Mouse (Mus musculus) heart, embryonic 10.5 days (tissue): Measurements from ENCODE around the gene Nrxn1. TPM values are rescaled to one million over a fixed set of nuclear protein-coding genes. Genes with fewer than 3 reads are reported as not detected.

Experiments used
- DNase-seq: peaks from one replicate; pipeline ENCODE4 v3.0.0-alpha.2; 2017; ENCODE audit warnings: low spot score
- H3K27ac ChIP-seq: fragments of 300-500 bp; sonication (generic); 2 replicates; pipeline ENCODE4 v1.5.1; 2016; ENCODE audit warnings: mild to moderate bottlenecking
- H3K27me3 ChIP-seq: fragments of 300-500 bp; sonication (generic); 2 replicates; pipeline ENCODE4 v1.6.1; 2016; ENCODE audit warnings: mild to moderate bottlenecking; ENCODE audit not compliant: poor library complexity, insufficient read depth, severe bottlenecking
- H3K36me3 ChIP-seq: fragments of 300-500 bp; sonication (generic); 2 replicates; pipeline ENCODE4 v1.6.1; 2016; ENCODE audit warnings: mild to moderate bottlenecking, moderate library complexity
- H3K4me1 ChIP-seq: fragments of 300-500 bp; sonication (generic); 2 replicates; pipeline ENCODE4 v1.6.1; 2016; ENCODE audit warnings: mild to moderate bottlenecking
- H3K4me3 ChIP-seq: fragments of 300-500 bp; sonication (generic); 2 replicates; pipeline ENCODE4 v1.5.1; 2016; ENCODE audit warnings: mild to moderate bottlenecking, moderate library complexity
- H3K9me3 ChIP-seq: fragments of 300-500 bp; sonication (generic); 2 replicates; pipeline ENCODE4 v1.6.1; 2016; ENCODE audit warnings: mild to moderate bottlenecking, moderate library complexity
- WGBS: fragments of 180-500 bp; shearing (Covaris S2); methylation state at CpG from one replicate; pipeline ENCODE4 v1.1.7; 2016; 5-methylcytosine and 5-hydroxymethylcytosine counted together
- polyA plus RNA-seq: library from polyadenylated mRNA; unstranded; fragments of >200 nt; fragmentation: Nextera tagmentation; extraction: Ambion mirVana; gene quantifications from 2 replicates; pipeline ENCODE4 v1.2.1, GENCODE M21; 2016

Gene Nrxn1
- polyA plus RNA-seq, 1 experiment from 2014 or later = 2.2 TPM

DNA sequence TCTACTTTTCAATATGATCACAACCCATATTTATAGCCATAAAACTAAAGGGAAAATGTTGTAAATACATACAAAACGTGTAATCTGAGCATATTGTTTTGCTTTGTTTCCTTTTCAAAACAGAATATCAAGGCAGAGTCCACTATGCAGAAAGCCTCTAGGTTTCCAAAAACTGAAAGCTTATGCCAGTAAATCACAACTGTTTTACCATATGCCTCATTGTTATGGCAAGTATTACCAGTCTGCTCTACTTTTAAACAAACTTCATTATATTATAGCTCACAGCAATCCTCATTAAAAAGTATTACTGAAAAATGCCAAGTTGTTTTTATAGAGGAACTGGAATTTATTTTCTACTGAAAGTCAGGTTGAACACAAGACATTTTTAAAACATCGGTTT, 275.0 kb downstream of the Nrxn1 start:
- Histone ChIP-seq H3K36me3 (no peaks in the 10 kb centered on the region), H3K27ac (no peak overlapping the region), H3K4me1 (no peaks in the 10 kb centered on the region), H3K9me3 (no peaks in the 10 kb centered on the region), H3K27me3 (no peaks in the 10 kb centered on the region), H3K4me3 (no peak overlapping the region)
- 71% methylated on average over 2 of the region's 2 CpGs for WGBS
- DNase-seq = no peak

GRCm38 (mm10) chr17:90815306-90815705, 277.6 kb downstream of the Nrxn1 start:
- Histone ChIP-seq H3K27ac (no peak overlapping the region), H3K36me3 (no peaks in the 10 kb centered on the region), H3K27me3 (no peaks in the 10 kb centered on the region), H3K4me1 (no peaks in the 10 kb centered on the region), H3K4me3 (no peak overlapping the region), H3K9me3 (no peaks in the 10 kb centered on the region)
- WGBS = 90% methylated on average over 1 of the region's 1 CpGs
- DNase-seq = no peak

DNA sequence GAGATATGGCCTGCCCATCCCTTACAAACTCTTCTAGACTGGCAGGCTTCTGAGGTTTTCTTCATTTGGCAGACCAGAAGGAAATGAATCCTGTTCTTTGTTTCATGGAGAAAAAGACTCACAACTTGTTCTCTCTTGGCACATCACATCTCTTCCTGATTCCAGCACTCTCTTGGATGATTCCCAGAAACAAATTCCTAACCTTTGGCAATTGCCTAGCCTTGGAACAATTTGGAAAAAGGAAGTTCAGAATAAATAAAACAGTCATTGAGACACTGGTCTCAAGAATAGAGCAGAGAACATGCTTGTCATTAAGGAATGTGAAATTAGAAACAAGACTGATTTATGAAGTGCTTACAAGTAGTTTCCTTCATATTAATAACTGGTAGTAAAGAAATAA, 279.1 kb downstream of the Nrxn1 start:
- Histone ChIP-seq H3K27me3 (no peaks in the 10 kb centered on the region), H3K4me3 (no peak overlapping the region), H3K27ac (no peak overlapping the region), H3K36me3 (no peaks in the 10 kb centered on the region), H3K4me1 (no peaks in the 10 kb centered on the region), H3K9me3 (no peaks in the 10 kb centered on the region)
- DNase-seq = no peak

- no peak overlapping the region for H3K4me3 ChIP-seq
- H3K4me1 ChIP-seq = no peaks in the 10 kb centered on the region
- no peaks in the 10 kb centered on the region for H3K36me3 ChIP-seq
- 76% methylated on average over 2 of the region's 2 CpGs for WGBS
- H3K27me3 ChIP-seq = no peaks in the 10 kb centered on the region
- DNase-seq = no peak
- no peak overlapping the region for H3K27ac ChIP-seq
- no peaks in the 10 kb centered on the region for H3K9me3 ChIP-seq
Measured at GRCm38 (mm10) chr17:90812485-90812884, 280.4 kb downstream of the Nrxn1 start.

GRCm38 (mm10) chr17:90809197-90810163, 283.4 kb downstream of the Nrxn1 start:
- Histone ChIP-seq H3K27ac (no peak overlapping the region), H3K9me3 (no peaks in the 10 kb centered on the region), H3K4me3 (no peak overlapping the region), H3K27me3 (no peaks in the 10 kb centered on the region), H3K4me1 (no peaks in the 10 kb centered on the region), H3K36me3 (no peaks in the 10 kb centered on the region)
- no peak for DNase-seq
- WGBS = 64% methylated on average over 8 of the region's 8 CpGs

GRCm38 (mm10) chr17:90808256-90808655, 284.6 kb downstream of the Nrxn1 start:
- H3K4me3 ChIP-seq = no peak overlapping the region
- no peaks in the 10 kb centered on the region for H3K36me3 ChIP-seq
- 69% methylated on average over 2 of the region's 2 CpGs for WGBS
- no peaks in the 10 kb centered on the region for H3K9me3 ChIP-seq
- DNase-seq = no peak
- no peaks in the 10 kb centered on the region for H3K4me1 ChIP-seq
- no peaks in the 10 kb centered on the region for H3K27me3 ChIP-seq
- H3K27ac ChIP-seq = no peak overlapping the region

DNA sequence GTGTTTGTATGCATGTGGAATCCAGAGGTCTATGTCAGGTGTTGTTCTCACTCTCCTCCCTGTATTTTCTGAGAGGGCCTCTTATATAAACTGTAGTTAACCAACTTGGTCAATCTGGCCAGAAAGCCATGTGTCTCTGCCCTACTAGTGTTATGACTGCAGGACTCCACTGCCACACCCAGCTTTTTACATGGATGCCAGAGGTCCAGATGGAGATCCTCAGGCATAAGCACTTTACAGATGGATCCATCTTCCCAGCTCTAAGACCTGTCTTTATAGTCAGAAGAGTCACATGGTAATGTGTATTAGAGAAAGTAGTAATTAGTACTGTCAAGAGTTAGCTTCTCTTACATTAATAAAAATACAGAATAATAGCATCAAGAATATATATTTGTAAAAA, 285.7 kb downstream of the Nrxn1 start:
- no peak overlapping the region for H3K27ac ChIP-seq
- DNase-seq = no peak
- H3K27me3 ChIP-seq = no peaks in the 10 kb centered on the region
- H3K36me3 ChIP-seq = no peaks in the 10 kb centered on the region
- H3K4me3 ChIP-seq = no peak overlapping the region
- H3K9me3 ChIP-seq = no peaks in the 10 kb centered on the region
- no peaks in the 10 kb centered on the region for H3K4me1 ChIP-seq

GRCm38 (mm10) chr17:90798689-90799088, 294.2 kb downstream of the Nrxn1 start:
- Histone ChIP-seq H3K27ac (no peak overlapping the region), H3K4me3 (no peak overlapping the region), H3K4me1 (no peaks in the 10 kb centered on the region), H3K9me3 (no peaks in the 10 kb centered on the region), H3K36me3 (no peaks in the 10 kb centered on the region), H3K27me3 (no peaks in the 10 kb centered on the region)
- DNase-seq = no peak
- WGBS = 71% methylated on average over 2 of the region's 2 CpGs

DNA sequence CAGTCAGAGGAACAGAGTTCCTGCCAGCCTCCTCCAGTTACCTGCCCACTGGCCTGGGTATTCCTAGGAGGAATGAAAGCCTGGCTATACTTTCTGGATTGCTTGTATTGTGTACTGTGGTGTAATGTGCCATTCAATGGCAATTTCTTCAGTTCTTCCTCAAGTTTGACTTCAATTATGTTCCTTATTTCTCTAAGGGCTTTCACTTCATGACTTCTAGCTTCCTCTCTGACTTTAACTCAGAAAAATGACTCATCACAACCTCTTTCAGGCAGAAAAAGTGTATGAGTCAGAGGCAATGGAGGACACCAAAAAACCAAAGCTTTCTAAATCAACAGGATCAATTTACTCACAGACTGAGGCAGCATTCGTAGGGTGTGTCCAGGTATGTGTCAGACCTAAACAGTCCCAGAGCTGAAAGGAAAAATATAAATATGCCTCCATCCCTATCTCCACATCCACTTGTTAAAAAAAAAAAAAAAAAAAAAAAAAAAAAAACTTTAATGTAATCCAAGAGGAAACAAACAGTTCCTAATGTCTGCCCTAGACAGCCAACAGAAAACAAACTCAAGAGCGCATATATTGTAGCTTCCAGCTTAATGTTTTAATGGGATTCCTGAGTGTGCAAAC, 295.1 kb downstream of the Nrxn1 start:
- Histone ChIP-seq H3K27ac (no peak overlapping the region), H3K27me3 (no peaks in the 10 kb centered on the region), H3K4me3 (no peak overlapping the region), H3K36me3 (no peaks in the 10 kb centered on the region), H3K4me1 (no peaks in the 10 kb centered on the region), H3K9me3 (no peaks in the 10 kb centered on the region)
- 93% methylated on average over 2 of the region's 2 CpGs for WGBS
- no peak for DNase-seq

GRCm38 (mm10) chr17:90796974-90797373, 295.9 kb downstream of the Nrxn1 start:
- 71% methylated on average over 2 of the region's 2 CpGs for WGBS
- H3K27me3 ChIP-seq = no peaks in the 10 kb centered on the region
- no peak for DNase-seq

GRCm38 (mm10) chr17:90788491-90789127, 304.3 kb downstream of the Nrxn1 start:
- Histone ChIP-seq H3K27ac (no peak overlapping the region), H3K4me1 (no peaks in the 10 kb centered on the region), H3K36me3 (no peaks in the 10 kb centered on the region), H3K9me3 (no peaks in the 10 kb centered on the region), H3K4me3 (no peak overlapping the region), H3K27me3 (no peaks in the 10 kb centered on the region)
- 78% methylated on average over 3 of the region's 3 CpGs for WGBS
- no peak for DNase-seq

More at GRCm38 (mm10) chr17:90796974-90797373, 295.9 kb downstream of the Nrxn1 start:
- H3K9me3 ChIP-seq = no peaks in the 10 kb centered on the region
- H3K36me3 ChIP-seq = no peaks in the 10 kb centered on the region
- no peaks in the 10 kb centered on the region for H3K4me1 ChIP-seq
- H3K4me3 ChIP-seq = no peak overlapping the region
- H3K27ac ChIP-seq = no peak overlapping the region

GRCm38 (mm10) chr17:90788040-90788439, 304.8 kb downstream of the Nrxn1 start:
- H3K36me3 ChIP-seq = no peaks in the 10 kb centered on the region

DNA sequence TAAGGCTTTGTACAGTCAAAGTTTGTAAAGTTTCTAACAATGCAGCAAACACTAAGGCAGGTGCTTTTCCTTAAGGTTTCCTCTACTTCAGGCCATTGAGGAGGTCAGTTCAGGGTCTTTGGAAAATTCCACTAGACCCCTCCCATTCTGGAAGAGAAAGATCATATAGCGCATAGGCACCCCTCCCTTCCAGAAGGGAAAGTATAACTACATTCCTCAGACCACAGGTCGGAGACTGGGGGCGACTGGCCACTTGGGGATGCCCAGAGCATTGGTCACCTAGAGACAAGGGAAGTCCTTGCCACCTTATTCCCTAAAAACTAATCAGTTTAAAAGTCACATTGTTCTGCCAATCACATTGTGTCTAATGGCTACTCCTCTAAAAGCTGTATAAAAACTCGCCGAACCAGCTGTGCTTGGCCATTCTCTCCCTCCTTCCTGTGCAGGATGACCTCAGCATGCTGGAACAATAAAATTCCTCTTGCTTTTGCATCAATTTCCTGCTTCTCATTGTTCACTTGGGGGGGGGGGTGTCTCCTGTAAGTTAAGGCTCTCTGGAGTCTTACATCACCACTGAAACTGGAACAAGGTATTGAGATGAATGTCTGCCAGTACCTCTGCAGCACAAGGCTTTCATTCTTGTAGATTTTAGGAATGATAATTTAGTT, 305.6 kb downstream of the Nrxn1 start:
- no peak for DNase-seq
- Histone ChIP-seq H3K4me3 (no peak overlapping the region), H3K9me3 (no peaks in the 10 kb centered on the region), H3K36me3 (no peaks in the 10 kb centered on the region), H3K27ac (no peak overlapping the region), H3K4me1 (no peaks in the 10 kb centered on the region), H3K27me3 (no peaks in the 10 kb centered on the region)
- WGBS = 70% methylated on average over 5 of the region's 5 CpGs

More at GRCm38 (mm10) chr17:90788040-90788439, 304.8 kb downstream of the Nrxn1 start:
- Histone ChIP-seq H3K9me3 (no peaks in the 10 kb centered on the region), H3K27me3 (no peaks in the 10 kb centered on the region), H3K4me3 (no peak overlapping the region), H3K27ac (no peak overlapping the region), H3K4me1 (no peaks in the 10 kb centered on the region)
- 65% methylated on average over 1 of the region's 1 CpGs for WGBS
- DNase-seq = no peak
